Mouse (Mus musculus): ENCODE data around the gene Camk2b. TPM values are rescaled to one million over a fixed set of nuclear protein-coding genes. Genes with fewer than 3 reads are reported as not detected.
"Not testable (repeated sequence)": the region's sequence is repeated elsewhere in the genome, so short reads cannot be mapped to it uniquely, and the experiment has no call there.

Gene Camk2b
- 3.0 and 3.9 TPM in 2 replicates for polyA plus RNA-seq (2012; rRNA removed)

DNA sequence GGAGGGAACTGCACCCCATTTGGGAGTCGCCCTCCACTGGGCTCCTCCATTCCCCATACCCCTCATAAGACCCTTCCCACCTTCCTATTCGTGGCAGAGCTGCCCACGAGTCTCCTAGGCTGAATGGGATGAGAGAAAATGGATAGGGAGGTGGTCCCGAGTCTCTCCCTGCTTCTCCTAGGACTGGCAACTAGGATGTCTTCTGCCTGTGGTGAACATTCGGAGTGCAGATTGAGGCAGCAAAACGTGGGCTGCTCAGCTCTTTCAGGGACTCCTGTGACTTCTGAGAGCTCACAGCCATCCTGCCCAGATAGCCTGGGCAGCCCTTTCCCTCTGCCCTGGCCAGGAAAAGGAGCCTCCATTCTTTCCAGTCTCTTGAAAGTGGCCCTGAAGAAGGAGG is at the start of gene Camk2b:
Camk2b (minus strand) TSS at position 187 of the 400 bp plus-strand sequence.
- DNase-seq (ENCODE audit: low spot score) = no peak

DNA sequence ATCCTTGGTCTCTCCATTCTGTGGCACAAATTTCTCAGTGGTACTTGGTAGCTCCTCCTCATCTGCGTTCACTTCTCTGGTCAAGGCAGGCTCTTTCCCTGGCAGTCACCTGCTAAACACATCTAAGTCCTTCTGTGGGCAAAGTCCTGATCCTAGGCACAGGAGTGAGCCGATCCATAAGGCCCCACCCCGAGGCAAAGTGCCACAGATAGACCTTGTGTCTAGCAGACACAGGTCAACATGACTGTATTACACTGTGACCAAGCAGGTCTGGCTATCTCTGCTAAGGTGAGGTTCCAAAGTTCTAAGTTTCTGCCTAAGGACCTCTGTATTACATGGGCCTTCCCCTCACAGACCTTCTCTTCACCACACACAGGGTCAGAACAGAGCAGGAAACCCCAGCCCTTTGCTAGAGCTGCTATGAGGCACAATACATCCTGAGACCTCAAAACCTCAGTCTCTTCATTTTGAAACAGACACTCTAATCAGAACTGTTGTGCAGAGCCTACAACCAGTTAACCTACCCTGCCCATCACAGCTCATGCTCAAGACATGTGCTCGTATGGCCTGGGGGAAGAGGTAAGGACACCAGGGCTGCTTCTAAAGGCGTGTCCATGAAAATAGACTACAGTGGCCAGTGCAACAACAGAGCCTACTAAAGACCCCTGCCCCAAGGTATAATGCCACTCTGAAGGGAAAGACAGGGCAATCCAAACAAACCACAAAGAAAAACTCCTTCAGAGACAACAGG is 45.7 kb upstream of the Camk2b start:
- no peak for DNase-seq (ENCODE audit: low spot score)

DNA sequence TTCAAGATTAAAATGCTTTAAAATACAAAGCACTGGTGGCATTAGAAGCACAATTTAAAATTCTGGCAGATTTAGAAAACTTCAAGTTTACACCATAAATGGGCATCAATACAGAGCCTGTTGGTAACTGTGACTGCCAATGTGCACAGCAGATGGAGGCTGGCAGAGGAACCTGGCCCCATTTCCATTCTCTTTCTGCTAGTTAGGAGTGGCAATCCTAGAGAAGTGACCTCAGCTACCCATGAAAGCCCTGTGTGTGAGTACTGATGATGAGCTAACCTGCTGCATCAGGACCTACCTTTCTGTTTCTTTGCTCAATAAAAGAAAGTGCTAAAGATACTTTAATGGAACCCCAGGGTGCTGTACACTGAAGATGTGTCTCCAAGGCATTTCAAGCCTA is 43.8 kb upstream of the Camk2b start:
- DNase-seq (ENCODE audit: low spot score) = no peak

DNA sequence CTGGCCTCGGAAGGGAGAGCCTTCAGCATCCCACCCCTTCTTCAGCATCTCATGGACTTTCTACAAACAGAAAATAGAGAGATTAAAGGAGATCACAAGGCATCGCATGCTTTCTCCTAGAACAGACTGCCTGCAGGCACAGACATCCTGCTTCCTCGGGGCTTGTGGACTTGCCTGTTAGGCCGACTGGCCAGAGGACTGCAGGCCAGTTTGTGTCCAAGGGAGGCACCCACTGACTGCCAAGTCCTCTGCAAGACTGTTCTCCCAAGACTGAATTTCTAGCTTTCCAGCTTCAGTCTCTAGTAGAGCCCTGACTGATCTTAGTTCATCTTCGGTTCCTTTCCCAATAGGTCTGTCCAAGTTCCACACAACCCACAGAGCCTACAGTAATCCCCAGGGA is 42.1 kb upstream of the Camk2b start:
- no peak for DNase-seq (ENCODE audit: low spot score)

DNA sequence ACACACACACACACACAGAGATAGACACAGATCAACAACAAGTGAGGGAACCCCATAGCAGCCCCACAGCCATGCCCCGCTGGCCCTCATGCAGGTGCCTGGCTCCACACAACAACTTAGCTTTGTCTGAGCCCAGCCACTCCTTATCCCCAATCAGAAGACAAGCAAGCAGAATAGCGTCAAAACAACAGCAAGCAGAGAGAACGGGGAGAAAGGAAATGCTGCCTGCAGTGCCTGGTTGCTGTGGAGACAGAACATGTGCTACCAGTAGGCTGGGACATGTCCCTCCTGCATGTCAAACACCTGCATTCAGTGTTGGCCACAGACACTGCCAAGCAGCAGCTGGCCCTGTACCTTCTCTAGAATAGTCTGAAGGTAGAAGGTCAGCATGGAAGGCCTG is 41.6 kb upstream of the Camk2b start:
- DNase-seq (ENCODE audit: low spot score) = no peak

DNA sequence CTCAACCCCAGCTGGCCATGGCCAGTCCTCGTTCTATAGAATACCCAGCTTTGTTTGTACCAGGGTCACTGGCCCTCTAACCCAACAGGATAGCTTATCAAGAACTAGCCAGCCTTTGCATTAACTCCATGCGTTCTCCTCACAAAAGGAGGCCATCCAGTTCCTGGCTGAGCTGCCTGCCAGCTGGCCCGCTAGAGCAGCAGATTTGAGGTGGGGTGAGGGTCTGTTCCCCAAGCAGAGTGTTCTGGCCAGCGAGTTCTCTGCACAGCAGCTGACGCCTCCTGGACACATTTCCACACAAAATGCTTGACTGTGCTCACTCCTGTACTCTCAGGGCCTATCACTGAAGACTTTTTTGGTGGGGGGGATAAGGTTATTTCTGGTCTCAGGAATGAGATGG is 38.6 kb upstream of the Camk2b start:
- DNase-seq (ENCODE audit: low spot score) = no peak

DNA sequence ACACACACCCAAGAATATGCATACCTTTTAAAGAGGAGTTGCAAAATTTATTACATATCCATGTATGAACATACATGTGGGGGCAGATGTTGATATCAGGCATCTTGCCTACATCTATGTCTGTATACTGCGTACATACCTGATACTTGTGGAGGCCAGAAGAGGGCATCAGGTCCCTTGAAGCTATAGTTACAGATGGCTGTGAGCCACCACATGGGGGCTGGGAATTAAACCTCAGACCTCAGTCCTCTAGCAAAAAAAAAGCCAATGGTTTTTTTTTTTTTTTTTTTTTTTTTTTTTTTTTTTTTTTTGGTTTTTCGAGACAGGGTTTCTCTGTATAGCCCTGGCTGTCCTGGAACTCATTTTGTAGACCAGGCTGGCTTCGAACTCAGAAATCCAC is 30.5 kb upstream of the Camk2b start:
- DNase-seq (ENCODE audit: low spot score) = not testable (repeated sequence)

DNA sequence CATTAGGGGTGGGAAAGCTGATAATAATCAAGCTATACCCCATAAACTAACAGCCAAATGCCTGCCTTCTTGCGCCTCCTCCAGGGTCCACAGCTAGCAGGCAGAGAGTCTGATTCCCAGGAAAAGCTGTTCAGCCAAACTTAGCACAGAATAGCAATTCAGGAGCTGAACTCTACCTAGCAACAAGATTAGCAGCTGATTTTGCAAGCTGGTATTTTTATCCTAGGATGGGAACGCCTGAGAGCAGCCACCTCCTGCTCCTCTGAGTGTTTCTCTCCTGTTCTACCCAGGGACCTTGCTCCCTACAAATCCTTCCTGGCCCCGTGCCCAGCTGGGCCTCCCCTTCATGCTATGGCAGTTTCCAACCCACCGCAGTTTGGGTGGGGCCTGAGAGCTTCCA is 20.8 kb upstream of the Camk2b start:
- no peak for DNase-seq (ENCODE audit: low spot score)

DNA sequence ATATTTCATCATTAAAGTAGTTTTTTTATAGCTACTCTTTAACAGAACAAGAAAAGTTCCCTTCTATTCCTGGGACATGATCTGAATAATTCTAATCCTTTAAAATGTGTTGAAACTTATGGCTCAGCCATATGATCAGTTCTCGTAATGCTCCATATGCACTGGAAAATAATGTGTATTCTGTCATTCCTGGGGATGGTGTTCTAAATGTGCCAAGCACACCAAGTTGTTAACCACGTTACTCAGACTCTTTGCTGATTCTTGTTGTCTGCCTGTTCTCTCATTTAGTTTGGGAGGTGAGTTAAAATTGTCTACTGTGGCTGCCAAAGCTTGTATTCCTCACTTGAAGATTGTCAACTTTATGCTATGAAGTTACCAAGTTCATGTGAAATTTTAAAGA is 12.6 kb upstream of the Camk2b start:
- no peak for DNase-seq (ENCODE audit: low spot score)

DNA sequence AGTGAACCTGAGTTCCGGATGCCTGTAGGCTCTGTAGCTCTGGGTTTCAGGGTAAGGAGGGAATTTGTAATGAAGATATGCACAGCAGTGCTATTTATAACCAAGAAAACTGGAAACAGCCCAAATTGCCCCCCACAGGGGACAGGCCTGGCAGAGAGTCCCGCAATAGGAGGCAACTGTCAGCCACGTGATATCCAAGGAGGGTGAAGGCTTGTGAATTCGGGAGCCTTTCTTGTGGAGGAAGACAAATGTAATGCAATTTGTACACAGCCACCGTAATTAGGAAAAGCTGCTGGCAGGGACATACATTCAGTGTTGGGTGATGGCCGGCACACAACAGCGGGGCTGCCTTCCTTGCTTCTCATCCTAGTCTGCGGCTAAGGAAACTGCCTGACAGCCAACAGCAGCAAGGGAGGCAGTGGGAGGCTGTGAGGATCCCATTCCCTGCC is 9.5 kb upstream of the Camk2b start:
- DNase-seq (ENCODE audit: low spot score) = no peak

DNA sequence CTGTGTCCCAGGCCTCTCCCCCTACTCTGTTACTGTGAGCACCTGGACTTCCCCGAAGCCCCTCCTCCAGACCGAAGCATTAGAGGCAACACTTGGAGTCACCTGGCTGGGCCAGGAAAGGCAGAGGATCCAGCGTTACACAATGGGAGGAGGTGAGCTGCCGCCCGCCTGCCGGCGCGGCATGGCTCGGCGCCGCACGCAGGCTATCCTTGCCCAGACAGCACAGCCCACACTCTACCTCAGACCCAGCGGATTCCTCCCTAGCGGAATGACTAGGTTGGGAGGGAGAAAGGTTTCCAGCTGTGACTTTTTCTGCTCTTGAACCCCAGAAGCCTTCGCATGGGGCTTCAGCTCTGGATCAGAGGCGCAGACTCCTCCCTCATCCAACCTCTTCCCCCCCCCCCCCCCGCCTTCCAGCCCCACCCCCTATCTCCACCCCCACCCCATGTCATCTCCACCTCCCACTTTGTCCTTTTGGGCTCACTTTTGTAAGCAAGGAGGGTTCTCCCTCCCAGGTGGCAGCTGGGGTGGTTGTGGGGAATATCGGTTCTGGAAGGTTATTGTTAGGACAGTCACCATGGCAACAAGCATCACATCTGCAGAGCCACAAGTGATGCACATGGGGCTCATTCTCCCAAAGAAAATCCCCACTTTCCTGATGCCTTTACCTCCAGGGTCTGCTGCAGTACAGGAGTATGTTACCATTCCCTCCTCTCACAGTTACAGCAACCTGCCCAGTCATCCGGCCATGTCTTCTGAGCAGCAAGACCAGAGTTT is 2.2 kb upstream of the Camk2b start:
- DNase-seq (ENCODE audit: low spot score) = no peak

DNA sequence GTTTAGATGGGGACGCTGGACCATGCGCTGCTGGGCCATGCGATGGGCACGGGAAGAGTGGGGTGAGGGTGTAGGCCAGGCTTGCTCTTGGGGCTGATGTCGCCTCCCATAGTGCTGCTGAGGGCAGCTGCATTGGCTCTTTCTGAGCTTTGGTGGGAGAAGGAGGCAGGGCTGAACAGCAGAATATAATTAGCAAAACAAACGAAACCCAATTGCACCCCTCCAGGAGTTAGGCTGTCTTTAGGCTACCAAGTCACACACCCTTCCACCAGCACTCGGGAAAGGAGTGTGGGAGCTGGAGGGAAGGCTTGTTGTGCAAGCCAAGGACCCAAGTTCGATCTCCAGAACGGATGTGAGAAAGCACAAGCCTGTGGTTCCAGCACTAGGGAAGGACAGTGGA is 998 bp upstream of the Camk2b start:
- no peak for DNase-seq (ENCODE audit: low spot score)

DNA sequence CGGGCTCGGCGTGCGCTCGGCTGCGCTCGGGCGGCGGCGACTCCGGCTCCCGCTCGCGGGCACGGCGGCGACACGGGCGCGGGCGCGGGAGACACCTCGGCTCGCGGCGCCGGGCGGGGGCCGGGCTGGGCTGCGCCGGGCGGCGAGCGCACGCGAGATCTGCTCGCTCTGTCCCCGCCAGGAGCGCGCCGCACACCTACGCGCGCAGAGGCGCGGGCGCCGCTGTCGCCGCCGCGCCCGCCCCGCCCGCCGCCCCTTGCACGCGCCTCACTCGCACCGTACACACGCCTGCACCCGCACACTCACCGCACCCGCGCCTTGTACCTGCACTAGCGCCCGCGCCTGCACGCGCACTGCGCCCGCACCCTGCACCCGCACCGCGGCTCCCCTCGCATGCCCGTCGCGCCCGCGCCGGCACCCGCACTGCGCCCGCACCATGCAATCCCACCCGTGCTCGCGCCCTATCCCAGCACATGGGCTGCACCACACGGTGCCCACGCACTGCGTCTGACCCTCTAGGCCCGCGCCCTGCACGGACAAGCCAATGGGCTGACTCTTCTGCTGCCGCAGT is 526 bp downstream of the Camk2b start:
- no peak for DNase-seq (ENCODE audit: low spot score)

DNA sequence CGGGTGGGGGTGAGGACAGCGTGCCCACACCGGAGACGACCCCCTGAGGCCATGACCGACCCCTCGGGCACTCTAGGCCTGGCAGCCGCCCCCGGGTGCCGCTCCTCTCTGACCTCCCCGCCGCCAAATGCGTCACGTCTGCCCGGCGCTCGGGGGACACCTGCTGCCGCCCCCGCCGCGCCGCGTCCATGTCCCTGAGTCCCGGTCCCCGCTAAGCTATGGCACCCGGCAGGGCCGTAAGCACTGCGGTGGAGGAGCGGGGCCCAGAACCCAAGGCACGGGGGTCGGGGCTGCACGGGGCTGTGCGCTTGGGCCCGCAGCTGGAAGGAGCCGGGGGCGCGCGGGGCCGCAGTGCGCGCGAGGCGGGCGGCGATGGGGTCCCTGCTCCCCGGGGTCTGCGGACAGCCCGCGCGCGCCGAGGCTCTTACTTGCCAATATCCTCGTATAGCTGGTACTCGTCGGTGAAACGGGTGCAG is 1.1 kb downstream of the Camk2b start:
- no peak for DNase-seq (ENCODE audit: low spot score)

DNA sequence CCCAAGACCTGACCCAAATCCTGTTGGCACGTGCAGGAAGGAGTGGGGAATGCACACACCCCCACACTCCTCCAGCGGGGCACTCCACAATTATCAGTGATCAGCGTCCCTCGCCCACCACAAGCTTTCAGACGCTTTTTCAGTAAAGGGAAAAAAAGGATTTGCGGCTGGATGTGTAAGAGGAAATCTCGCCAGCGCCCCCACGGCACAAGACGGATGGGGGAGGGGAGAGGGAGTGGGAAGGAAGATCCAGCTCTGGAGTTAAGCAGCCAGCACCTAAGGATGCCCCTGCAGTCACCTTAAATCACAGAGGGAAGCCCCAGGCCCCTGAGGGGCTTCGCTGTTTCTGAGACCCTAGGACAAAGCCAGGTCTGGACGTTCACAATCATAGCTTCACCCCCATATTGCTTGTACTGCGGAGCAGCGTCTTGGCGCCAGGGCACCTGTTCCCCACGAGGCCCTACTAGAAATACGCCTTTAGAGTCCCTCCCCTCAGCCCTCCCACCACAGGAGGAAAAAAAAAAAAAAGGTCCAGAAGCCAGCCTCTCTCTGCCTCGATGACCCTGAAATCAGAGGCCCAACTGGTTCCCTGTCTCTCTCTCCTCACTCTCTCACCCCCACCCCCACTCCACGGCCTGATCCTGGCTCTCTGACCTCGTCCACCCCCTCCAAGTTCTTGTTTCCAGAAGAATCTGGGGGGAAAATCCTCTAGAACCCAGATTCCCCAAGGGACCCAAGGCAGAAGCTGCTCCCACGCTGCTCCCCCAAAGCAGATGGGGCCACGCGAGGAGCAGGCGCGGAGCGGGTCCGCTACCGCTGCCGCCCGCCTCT is 1.7 kb downstream of the Camk2b start:
- DNase-seq (ENCODE audit: low spot score) = no peak

DNA sequence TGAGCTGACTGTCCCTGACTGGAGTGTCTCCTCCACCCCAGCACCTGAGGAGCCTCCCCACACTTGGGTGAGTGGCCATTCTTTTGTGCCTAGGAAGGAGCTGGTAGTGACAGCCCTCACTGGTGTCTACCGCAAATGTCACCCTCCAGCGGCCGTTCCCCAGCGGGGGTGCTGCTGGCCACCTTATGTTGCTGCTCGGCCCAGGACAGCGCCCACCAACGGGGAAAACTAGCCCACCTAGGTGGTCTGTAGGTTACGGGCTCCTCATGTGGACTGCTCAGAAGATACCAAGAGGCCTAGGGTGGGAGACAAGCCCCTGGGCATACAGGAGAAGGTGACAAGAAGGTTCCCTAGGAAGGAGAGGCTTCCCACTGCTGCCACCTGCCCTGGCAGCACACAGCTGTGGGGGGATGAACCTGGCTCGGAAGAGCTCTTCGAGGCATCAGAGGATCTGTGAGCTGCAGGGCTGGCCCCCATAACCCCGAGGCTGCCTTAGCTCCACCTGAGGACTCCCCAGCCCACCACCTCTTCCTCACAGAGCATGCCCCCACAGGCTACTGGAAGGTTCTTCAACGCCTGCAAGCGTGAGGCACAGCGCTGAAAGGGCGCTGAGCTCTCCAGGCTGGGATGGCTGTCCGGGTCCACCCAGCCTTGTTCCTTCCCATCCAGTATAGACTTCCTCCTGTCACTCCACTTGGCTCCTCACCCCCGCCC is 2.5 kb downstream of the Camk2b start:
- DNase-seq (ENCODE audit: low spot score) = no peak

DNA sequence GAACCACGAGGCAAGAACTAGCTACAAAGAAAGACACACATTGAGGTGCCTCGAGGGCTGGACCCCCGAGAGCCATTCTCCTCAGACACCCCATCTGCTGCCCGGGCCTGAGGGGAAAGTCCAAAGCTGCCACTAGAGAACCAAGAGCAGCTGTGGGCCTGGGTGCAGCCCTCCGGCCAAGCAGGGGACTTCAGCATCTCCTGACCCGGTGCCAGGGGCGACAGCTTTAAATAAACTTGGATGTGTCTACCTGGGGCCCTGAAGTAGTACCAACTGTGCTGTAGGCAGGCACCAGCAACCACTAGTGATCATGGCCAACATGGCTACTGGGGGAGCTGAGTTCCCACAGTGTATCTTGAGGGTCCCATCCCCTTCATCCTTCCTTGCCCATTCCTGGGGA is 3.1 kb downstream of the Camk2b start:
- no peak for DNase-seq (ENCODE audit: low spot score)

DNA sequence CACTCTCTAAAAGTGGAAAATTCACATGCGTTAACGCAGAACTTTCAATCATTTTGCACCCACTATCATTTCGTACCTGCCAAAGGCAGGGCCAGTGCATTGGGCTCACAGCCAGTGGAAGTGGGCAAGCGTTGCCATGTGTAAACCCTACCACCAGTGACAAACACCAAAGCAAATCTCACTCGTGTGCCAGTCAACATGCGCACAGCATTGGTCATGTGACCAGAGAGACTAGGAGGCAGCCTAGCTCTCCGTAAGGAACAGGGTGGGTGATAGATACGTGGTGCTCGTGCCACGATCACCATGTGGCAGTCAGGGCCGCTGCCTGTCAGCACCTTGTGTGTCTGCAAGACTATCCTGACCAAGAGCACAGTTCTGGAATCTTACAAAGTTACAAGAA is 3.8 kb downstream of the Camk2b start:
- no peak for DNase-seq (ENCODE audit: low spot score)

DNA sequence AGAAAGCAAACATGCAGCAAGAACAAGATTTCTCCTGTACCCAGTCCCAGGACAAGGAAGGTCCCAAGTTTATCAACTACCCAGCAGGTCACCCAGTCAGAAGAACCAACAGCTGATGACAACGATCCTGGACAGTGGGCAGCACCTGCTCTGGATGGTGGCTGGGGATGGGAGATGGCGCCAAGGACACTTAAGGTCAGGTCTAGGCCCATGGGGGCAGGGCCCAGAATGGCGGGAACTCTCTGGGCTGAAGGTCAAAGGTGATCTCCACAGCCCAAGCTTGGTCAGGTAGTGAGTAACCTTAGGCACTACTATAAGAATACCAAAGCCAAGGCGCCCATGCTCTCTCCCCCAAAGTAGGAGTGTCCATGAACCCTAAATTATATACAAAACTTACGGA is 4.3 kb downstream of the Camk2b start:
- DNase-seq (ENCODE audit: low spot score) = no peak

DNA sequence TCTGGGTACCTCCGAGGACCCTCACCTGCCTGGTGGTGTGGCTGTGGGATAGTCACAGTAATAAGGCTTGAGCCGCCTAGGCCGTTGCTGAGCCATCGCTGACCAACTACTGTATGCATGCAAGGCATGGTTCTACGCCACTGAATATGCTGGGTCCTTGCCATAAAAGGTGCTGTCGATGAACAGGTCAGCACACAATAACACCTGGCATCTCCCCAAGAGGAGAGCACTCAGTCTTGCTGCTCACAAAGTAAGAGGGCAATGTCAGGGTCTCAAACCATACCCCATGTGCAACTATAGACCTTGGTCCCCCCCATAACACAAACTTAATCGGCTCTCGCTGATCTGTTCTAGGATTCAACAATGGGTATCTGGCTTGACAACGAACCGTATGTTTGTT is 7.0 kb downstream of the Camk2b start:
- DNase-seq (ENCODE audit: low spot score) = no peak

DNA sequence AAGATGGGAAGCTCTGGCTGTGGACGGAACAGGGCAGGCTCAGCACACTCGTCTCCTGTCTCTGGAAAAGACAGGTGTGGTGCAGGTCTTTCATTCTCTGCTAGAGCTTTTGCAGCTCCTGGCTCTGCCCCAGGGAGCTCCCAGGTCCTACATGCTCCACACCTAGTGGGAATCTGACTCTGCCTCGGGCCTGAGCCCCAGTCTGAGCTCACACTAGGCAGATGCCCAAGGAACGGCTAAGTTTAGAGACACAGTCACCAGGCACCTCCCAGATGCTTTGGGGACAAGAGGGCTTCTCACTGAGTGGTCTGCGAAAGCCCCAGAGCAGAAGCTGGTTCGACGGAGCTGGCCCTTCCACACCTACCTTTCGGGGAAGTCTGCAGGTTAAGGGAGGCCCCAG is 12.8 kb downstream of the Camk2b start:
- no peak for DNase-seq (ENCODE audit: low spot score)

Measured in urinary bladder, adult 2 months (tissue).